Mouse (Mus musculus): ENCODE measurements at regions not wholly inside any gene's neighbourhood (a gene's known extent, or its start where the extent isn't known, plus 50 kb on each side); places are given as distances from the start of the nearest gene placed in this dataset.
A peak's percentile ranks its signal among the peaks of the same experiment; 100 is the strongest.

DNA sequence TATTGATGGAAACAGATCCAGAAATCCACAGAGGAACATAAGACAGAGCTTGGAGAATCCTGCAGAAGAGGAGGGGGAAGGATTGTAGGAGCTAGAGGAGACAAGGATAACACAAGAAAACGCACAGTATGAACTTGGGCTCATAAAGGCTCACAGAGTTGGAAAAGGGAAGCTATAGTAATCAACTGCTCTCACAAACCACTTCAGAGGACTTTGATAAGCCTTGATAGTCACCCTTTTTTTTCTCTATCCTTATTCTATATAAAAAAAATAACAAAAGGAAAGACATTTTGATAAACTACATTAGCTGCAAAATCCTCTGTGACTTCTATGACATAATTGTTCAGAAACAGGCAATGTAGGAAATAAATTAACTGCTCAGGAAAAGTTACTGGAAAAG, 355.4 kb upstream of the Ndst4 start:
- no peak for DNase-seq (ENCODE audit: low read depth)

DNA sequence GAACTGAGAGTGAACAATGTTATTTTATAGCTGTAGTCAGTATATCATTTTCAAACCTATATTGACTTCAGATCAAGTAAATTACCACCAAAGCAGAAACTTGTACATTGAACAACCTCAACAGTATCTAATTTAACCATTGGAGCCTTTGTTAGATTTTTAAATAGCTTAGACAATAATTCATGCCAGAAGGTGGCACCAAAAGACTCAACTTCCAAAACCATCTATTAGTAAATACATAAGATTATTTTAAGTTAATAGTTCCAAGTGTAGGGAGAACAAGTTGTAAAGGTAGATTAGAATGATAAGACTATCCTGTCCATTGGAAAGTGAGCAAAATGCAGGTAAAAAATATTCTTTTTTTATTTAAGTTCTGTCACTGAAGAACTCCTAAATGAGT, 354.2 kb upstream of the Ndst4 start:
- peak; percentile 67 for DNase-seq (ENCODE audit: low read depth)

DNA sequence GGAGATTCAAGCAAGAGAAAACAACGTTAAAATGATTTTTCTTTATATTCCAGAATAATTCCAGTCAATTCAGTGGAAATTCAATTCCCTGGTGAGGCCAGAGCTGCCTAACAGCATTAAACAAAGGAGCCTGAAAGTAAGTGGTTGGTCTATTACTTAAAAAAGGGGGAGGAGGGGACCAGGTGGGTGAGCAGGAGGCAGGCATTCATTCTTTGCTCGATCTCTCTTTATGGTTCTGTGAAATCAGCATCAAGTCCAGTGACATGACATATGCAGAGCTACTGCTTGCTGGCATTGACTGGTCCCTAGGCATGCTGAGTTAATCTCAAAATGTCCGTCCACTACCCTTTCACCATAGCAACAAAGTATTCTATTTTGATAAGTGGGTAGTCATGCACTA, 351.0 kb upstream of the Ndst4 start:
- no peak for DNase-seq (ENCODE audit: low read depth)

DNA sequence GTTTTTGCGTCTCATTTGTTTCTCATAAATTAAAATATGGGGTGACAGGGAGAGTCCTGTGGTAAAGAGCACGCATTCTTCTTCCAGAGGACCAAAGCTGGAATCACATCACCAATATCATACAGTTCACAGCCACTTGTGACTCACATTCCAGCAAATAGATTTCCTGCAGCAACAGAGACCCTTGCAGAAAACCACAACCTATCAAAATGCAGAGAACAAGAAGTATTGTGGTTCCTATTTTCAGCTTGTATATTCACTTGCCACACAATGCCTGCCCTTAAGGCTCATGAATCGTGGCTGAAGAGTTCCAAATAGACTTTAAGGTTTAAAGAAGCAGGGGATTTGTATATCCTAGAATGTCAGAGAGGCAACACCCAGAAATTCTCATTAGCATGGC, 331.2 kb upstream of the Ndst4 start:
- peak; percentile 73 for DNase-seq (ENCODE audit: low read depth)

DNA sequence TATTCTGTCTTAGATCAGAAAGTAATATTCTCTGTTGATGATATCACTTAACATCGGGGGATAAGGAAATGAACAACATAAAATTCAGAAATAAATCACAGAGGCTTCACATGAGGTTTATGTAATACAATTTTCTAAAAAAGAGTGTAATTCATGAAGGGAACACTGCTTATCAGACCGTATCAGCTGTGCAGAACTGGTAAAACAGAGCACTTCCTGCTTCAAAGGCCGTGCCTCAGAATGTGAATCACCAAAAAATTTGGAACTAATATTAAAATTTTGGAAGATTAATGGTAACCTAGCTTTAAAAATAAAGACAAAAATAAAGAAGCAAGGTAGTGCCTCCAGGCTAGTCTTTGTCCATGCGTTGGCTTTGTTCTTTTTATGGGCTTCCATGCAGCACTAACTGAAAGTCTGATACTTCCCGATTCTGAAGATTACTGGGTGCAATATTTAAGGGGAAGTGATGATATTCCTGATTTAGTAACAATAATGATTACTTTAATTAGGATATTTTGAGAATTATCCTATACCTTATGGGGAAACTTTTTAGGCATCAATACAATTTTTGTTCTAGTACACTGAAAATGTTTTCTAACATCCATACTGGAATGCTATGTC, 310.8 kb upstream of the Ndst4 start:
- peak; percentile 73 for DNase-seq (ENCODE audit: low read depth)

Data from 416B (cell line).